Mouse (Mus musculus) forelimb bud, embryonic 11.5 days (tissue): ENCODE measurements around the gene Rprd1b.

Experiments used
- DNase-seq: peaks from one replicate; pipeline ENCODE4 v3.0.0-alpha.2; 2012; ENCODE audit warnings: low read depth, low spot score

Gene Rprd1b

GRCm38 (mm10) chr2:158028354-158028863, at the start of gene Rprd1b, which contains the start of gene Tti1:
Rprd1b (plus strand) TSS chr2:158028497.
Tti1 (minus strand) TSS chr2:158028433.
- DNase-seq = peak; percentile 95

- DNase-seq = no peak
Observed at GRCm38 (mm10) chr2:157979241-157979640, 49.1 kb upstream of the Rprd1b start.

- DNase-seq = no peak
Observed at GRCm38 (mm10) chr2:157982727-157983126, 45.6 kb upstream of the Rprd1b start.

GRCm38 (mm10) chr2:157983276-157983675, 45.0 kb upstream of the Rprd1b start:
- DNase-seq = no peak

GRCm38 (mm10) chr2:157985611-157986010, 42.7 kb upstream of the Rprd1b start:
- DNase-seq = no peak

GRCm38 (mm10) chr2:157986235-157986634, 42.1 kb upstream of the Rprd1b start:
- DNase-seq = no peak

- DNase-seq = no peak
Observed at GRCm38 (mm10) chr2:157988416-157989190, 39.7 kb upstream of the Rprd1b start.

GRCm38 (mm10) chr2:157989946-157990345, 38.4 kb upstream of the Rprd1b start:
- peak; percentile 28 for DNase-seq

GRCm38 (mm10) chr2:157991026-157991425, 37.3 kb upstream of the Rprd1b start:
- DNase-seq = no peak

- no peak for DNase-seq
Observed at GRCm38 (mm10) chr2:157992501-157992900, 35.8 kb upstream of the Rprd1b start.

GRCm38 (mm10) chr2:157998817-157999216, 29.5 kb upstream of the Rprd1b start:
- no peak for DNase-seq

GRCm38 (mm10) chr2:158004620-158005019, 23.7 kb upstream of the Rprd1b start:
- no peak for DNase-seq

GRCm38 (mm10) chr2:158005641-158006040, 22.7 kb upstream of the Rprd1b start:
- DNase-seq = no peak

- DNase-seq = no peak
Observed at GRCm38 (mm10) chr2:158009373-158009772, 18.9 kb upstream of the Rprd1b start.

GRCm38 (mm10) chr2:158012608-158013007, 15.7 kb upstream of the Rprd1b start:
- DNase-seq = no peak

- no peak for DNase-seq
Observed at GRCm38 (mm10) chr2:158017330-158017729, 11.0 kb upstream of the Rprd1b start.

GRCm38 (mm10) chr2:158027855-158028353, 393 bp upstream of the Rprd1b start:
- DNase-seq = no peak

GRCm38 (mm10) chr2:158030007-158030406, 1.7 kb downstream of the Rprd1b start:
- no peak for DNase-seq

- DNase-seq = no peak
Observed at GRCm38 (mm10) chr2:158035813-158036212, 7.5 kb downstream of the Rprd1b start.

- no peak for DNase-seq
Observed at GRCm38 (mm10) chr2:158036408-158036807, 8.1 kb downstream of the Rprd1b start.

GRCm38 (mm10) chr2:158036953-158037352, 8.7 kb downstream of the Rprd1b start:
- DNase-seq = no peak

- DNase-seq = no peak
Observed at GRCm38 (mm10) chr2:158037571-158037970, 9.3 kb downstream of the Rprd1b start.

- no peak for DNase-seq
Observed at GRCm38 (mm10) chr2:158039662-158040061, 11.4 kb downstream of the Rprd1b start.
